Mouse (Mus musculus): Measurements from ENCODE around the gene Intu. TPM values are rescaled to one million over a fixed set of nuclear protein-coding genes. Genes with fewer than 3 reads are reported as not detected.

The Intu gene
- polyA plus RNA-seq, 1 experiment from 2014 or later = 4.1 TPM

DNA sequence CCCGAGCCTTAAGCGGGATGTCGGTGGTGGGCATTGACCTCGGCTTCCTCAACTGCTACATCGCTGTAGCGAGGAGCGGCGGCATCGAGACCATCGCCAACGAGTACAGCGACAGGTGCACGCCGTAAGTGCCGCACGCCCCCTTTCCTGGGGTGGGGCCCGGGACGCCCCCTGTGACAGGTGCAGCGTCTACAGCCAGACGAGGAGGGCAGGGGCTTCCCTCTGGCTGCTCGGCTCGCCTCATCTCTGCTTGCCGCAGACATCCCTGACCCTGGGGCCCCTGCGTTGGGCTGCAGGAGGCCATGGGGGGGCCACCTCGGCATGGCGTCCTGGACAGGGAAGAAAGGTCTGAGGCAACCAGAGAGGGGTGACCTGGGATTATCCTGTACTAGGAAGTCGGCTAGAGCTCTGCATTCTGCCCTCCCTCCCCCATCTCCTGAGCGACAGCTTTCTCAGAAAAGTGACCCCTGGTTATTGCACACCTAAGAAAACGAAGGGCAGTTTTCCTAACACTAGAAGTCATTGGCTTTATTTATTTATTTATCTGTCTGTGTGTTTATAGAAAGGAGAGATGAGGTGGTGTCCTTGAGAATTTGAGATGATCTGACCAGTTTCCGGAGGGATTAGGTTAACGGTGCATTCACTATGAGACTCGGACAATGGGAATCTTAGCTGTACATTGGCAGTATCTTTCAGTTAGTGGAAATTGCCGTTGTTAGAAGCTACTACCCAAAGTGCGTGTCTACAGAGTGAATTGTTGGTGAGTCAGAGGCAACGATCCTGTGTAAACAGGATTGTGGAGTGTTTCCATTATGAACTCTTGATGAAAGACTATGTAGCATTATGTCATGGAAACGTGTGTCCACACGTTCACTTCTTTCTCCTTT lies 214.8 kb downstream of the Intu start:
- Histone ChIP-seq H3K4me1 (replicated peaks) (peaks cover 16% of the 10 kb centered on the region), H3K9me3 (no peaks in the 10 kb centered on the region), H3K4me2 (peak overlapping the region; percentile 69), H3K27me3 (no peaks in the 10 kb centered on the region), H3K27ac (peak overlapping the region; percentile 96), H3K4me3 (peak overlapping the region; percentile 92), H3K36me3 (no peaks in the 10 kb centered on the region), H3K9ac (peak overlapping the region; percentile 95)
- ATAC-seq (ENCODE audit: low FRiP score) = no peak; the same call in none of the 2 replicates
- under 1% methylated on average over 37 of the region's 37 CpGs for WGBS

Small RNA genes lying within 50 kb of the gene (microRNA-seq; reads per million reads assigned to microRNA genes)
- gene Gm23810 = not detected

Other genes with a start within 250 kb of the Intu start
- gene Slc25a31, start 177.6 kb downstream of the Intu start, polyA plus RNA-seq (2015; fragmentation: Nextera tagmentation; extraction: Ambion mirVana) = 0.27 and 0.41 TPM in 2 replicates
- 57.1 and 64.8 TPM in 2 replicates for gene Hspa4l, start 213.2 kb downstream of the Intu start, polyA plus RNA-seq (2015; fragmentation: Nextera tagmentation; extraction: Ambion mirVana)